Mouse (Mus musculus) liver, embryonic 14.5 days (tissue): ENCODE results near the gene Tigar. TPM values are rescaled to one million over a fixed set of nuclear protein-coding genes. Genes with fewer than 3 reads are reported as not detected.

Source experiments
- ATAC-seq: fragments of 200-750 bp; cut with Nextera tagmentation; 2 replicates; pipeline ENCODE4 v1.8.0; 2017; ENCODE audit warnings: moderate number of reproducible peaks, mild to moderate bottlenecking, moderate library complexity; ENCODE audit not compliant: insufficient read depth
- DNase-seq, 3 experiments: peaks; one replicate each; pipeline ENCODE4 v3.0.0-alpha.2; 2012 to 2013; ENCODE audit warnings: low read depth in 3 of 3, low spot score in 3 of 3
- H3K27ac ChIP-seq: fragments of 300-500 bp; sonication (generic); 2 replicates; pipeline ENCODE4 v1.5.1; 2014; ENCODE audit warnings: moderate library complexity, mild to moderate bottlenecking, control low read depth, inconsistent platforms
- H3K27me3 ChIP-seq: fragments of 300-500 bp; sonication (generic); 2 replicates; pipeline ENCODE4 v1.6.1; 2014; ENCODE audit warnings: mild to moderate bottlenecking, low read length, moderate library complexity; ENCODE audit not compliant: control insufficient read depth, insufficient read depth
- H3K36me3 ChIP-seq: fragments of 300-500 bp; sonication (generic); replicated peaks from 2 replicates; pipeline ENCODE4 v1.6.1; 2014; ENCODE audit warnings: low read depth; ENCODE audit not compliant: control insufficient read depth, insufficient read depth
- H3K4me1 ChIP-seq, 2 experiments: fragments of 200-500 bp in 1 of 2; fragments of 300-500 bp in 1 of 2; sonication (generic) in 1 of 2; replicated peaks; 2 replicates each; pipeline ENCODE4 v1.6.1; 2012 to 2014; ENCODE audit warnings: antibody characterized with exemption in 1 of 2, inconsistent platforms in 1 of 2, low read length in 1 of 2; ENCODE audit not compliant: control insufficient read depth in 2 of 2, insufficient read depth in 2 of 2
- H3K4me2 ChIP-seq: fragments of 300-500 bp; sonication (generic); 2 replicates; pipeline ENCODE4 v1.6.1; 2014; ENCODE audit warnings: low read depth, mild to moderate bottlenecking, control low read depth, moderate library complexity
- H3K4me3 ChIP-seq, 2 experiments: fragments of 200-500 bp in 1 of 2; fragments of 300-500 bp in 1 of 2; sonication (generic) in 1 of 2; 2 replicates each; pipeline ENCODE4 v1.5.1; 2012 to 2014; ENCODE audit warnings: low read depth in 2 of 2, low read length in 2 of 2, mild to moderate bottlenecking in 2 of 2, control low read depth in 1 of 2, inconsistent platforms in 1 of 2, moderate library complexity in 1 of 2; ENCODE audit not compliant: insufficient read depth in 1 of 2
- H3K9ac ChIP-seq: fragments of 300-500 bp; sonication (generic); replicated peaks from 2 replicates; pipeline ENCODE4 v1.6.1; 2014; ENCODE audit warnings: mild to moderate bottlenecking, control low read depth, moderate library complexity
- H3K9me3 ChIP-seq: fragments of 300-500 bp; sonication (generic); 2 replicates; pipeline ENCODE4 v1.6.1; 2016; ENCODE audit warnings: low read length, mixed read lengths; ENCODE audit not compliant: control insufficient read depth
- CTCF ChIP-seq: IDR thresholded peaks from 2 replicates; pipeline ENCODE4 v1.5.1; 2016; ENCODE audit warnings: antibody characterized with exemption, low read depth, control low read depth
- EP300 ChIP-seq: IDR thresholded peaks from 2 replicates; pipeline ENCODE4 v1.6.1; 2016; ENCODE audit warnings: antibody characterized with exemption, low read depth
- WGBS: fragments of 180-500 bp; shearing (Covaris S2); extraction: QIAGEN DNeasy Blood & Tissue Kit; methylation state at CpG from one replicate; pipeline ENCODE4 v1.1.7; 2014; ENCODE audit not compliant: insufficient replicate concordance; 5-methylcytosine and 5-hydroxymethylcytosine counted together
- polyA plus RNA-seq, 2 experiments: library from polyadenylated mRNA; depleted of rRNA in 1 of 2; stranded (reverse) in 1 of 2; unstranded in 1 of 2; fragments of >200 nt; fragmentation: Nextera tagmentation in 1 of 2; extraction: Ambion mirVana in 1 of 2; gene quantifications; 2 replicates each; pipeline versions ENCODE4 v1.2.1 to v1.2.3; 2012 to 2014

The Tigar gene
- polyA plus RNA-seq, 2 experiments = 0.43 to 0.75 TPM

DNA sequence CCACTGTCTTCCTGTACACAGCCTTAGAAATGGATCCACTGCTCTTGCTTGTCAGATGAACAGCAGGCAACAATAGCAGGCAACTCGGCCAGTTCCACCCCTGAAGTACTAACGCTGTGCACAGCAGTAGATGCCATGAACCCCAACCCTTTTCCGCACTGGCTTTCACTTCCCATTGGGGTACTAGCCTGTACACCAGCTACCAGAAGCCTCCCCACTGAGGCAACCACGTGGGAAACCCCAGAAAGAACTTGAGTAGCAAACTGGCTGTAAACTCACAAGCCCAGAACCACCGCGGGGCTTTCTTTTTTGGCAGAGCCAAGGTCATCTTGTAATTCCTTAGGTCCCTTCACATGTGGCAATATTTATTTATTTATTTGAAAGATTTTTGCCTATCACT lies 27.5 kb downstream of the Tigar start:
- no peaks in the 10 kb centered on the region for H3K4me1 ChIP-seq
- H3K36me3 ChIP-seq = no peaks in the 10 kb centered on the region
- WGBS = 57% methylated on average over 6 of the region's 6 CpGs
- ATAC-seq = no peak
- H3K4me3 ChIP-seq = no peak overlapping the region
- DNase-seq = no peak
- H3K9me3 ChIP-seq = no peaks in the 10 kb centered on the region
- TF ChIP-seq EP300 (no peak), CTCF (no peak)
- H3K9ac ChIP-seq = no peak overlapping the region
- H3K4me2 ChIP-seq = no peak overlapping the region
- no peak overlapping the region for H3K27ac ChIP-seq
- peaks cover 16% of the 10 kb centered on the region for H3K27me3 ChIP-seq

- H3K4me3 ChIP-seq = peak overlapping the region; percentile 1 to 15
- no peak overlapping the region for H3K9ac ChIP-seq
- no peak for ATAC-seq
- DNase-seq = peak in 1 of 3 experiments; percentile 2
- no peaks in the 10 kb centered on the region for H3K36me3 ChIP-seq
- TF ChIP-seq EP300 (no peak), CTCF (peak; percentile 26; the same call in 1 of the 2 replicates)
- WGBS = 3% methylated on average over 59 of the region's 59 CpGs
- no peak overlapping the region for H3K27ac ChIP-seq
- H3K27me3 ChIP-seq = peaks cover 16% of the 10 kb centered on the region
- H3K4me1 ChIP-seq = no peaks in the 10 kb centered on the region
- H3K4me2 ChIP-seq = peak overlapping the region; percentile 35
- H3K9me3 ChIP-seq = no peaks in the 10 kb centered on the region
Measured at GRCm38 (mm10) chr6:127079867-127080731, 29.3 kb downstream of the Tigar start.

- Histone ChIP-seq H3K9me3 (no peaks in the 10 kb centered on the region), H3K9ac (no peak within 1 kb of the TSS), H3K4me1 (no peaks in the 10 kb centered on the region), H3K4me2 (no peak within 1 kb of the TSS), H3K36me3 (no peaks in the 10 kb centered on the region), H3K27ac (no peak within 1 kb of the TSS), H3K4me3 (no peak within 1 kb of the TSS), H3K27me3 (no peaks in the 10 kb centered on the region)
- 12% methylated on average over 5 of the region's 5 CpGs for WGBS
- TF ChIP-seq CTCF (no peak), EP300 (no peak)
- ATAC-seq = no peak
- DNase-seq = no peak
Measured at GRCm38 (mm10) chr6:127072817-127073216, 36.5 kb downstream of the Tigar start, which contains the start of gene Fgf23. Gene Fgf23, plus strand, starts transcription at chr6:127072902.

DNA sequence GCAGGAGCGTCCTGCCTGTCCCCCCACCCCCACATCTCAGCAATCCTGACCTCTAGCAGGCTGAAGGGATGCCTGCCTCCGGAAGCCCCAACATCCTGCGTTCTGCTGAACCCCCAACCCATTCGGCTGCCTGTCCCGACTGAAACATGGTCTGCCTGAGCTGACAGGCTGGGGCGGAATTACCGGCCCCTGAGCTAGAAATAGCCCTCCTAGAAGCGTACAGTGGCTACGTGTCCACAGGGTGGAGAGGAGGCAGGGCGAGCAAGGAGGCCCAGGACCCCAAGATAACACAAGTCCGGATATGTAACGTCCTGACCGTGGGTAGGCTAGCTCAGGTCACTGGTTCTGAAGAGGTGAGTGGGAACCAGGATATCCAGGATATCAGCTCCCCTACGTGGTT lies 44.5 kb downstream of the Tigar start:
- H3K9ac ChIP-seq = no peak overlapping the region

DNA sequence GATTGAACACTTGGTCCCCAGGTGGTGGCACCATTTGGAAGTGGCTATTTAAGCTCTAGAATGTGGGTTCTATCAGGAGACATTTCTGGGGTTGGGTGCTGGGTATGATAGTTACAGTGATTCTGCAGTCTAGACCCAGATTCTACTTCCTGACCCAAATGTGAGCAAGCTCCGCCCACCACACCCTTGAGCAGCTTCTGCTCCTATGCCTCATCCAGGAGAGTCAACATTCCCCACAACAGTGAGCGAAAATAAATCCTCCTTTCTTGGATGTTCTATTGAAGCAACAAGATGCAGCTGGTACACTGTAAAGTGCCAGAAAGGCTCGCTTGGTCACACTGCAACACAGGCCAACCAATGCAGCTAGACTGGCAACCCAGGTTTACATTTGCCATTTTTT lies 45.4 kb downstream of the Tigar start:
- Histone ChIP-seq H3K4me1 (no peaks in the 10 kb centered on the region), H3K4me3 (no peak overlapping the region), H3K9me3 (no peaks in the 10 kb centered on the region), H3K4me2 (no peak overlapping the region), H3K36me3 (no peaks in the 10 kb centered on the region), H3K9ac (no peak overlapping the region), H3K27me3 (no peaks in the 10 kb centered on the region), H3K27ac (no peak overlapping the region)
- no peak for TF ChIP-seq EP300
- no peak for TF ChIP-seq CTCF
- WGBS = 52% methylated on average over 3 of the region's 3 CpGs
- DNase-seq (no peak), ATAC-seq (no peak)

More for the DNA sequence above, 44.5 kb downstream of the Tigar start:
- Histone ChIP-seq H3K4me1 (no peaks in the 10 kb centered on the region), H3K4me2 (0 out of 2 replicates have a peak overlapping the region, but pooled peaks have one; percentile 1), H3K36me3 (no peaks in the 10 kb centered on the region), H3K9me3 (no peaks in the 10 kb centered on the region), H3K27ac (no peak overlapping the region), H3K27me3 (no peaks in the 10 kb centered on the region), H3K4me3 (no peak overlapping the region)
- 4% methylated on average over 14 of the region's 14 CpGs for WGBS
- TF ChIP-seq EP300 = no peak
- TF ChIP-seq CTCF = no peak
- ATAC-seq (no peak), DNase-seq (no peak)
